Mouse (Mus musculus) lung, adult 2 months (tissue): ENCODE measurements around the gene 1600012H06Rik.
"Not testable (repeated sequence)": the region's sequence is repeated elsewhere in the genome, so short reads cannot be mapped to it uniquely, and the experiment has no call there.

Experiments used
- CTCF ChIP-seq: fragments of 200-500 bp; IDR thresholded peaks from 2 replicates; pipeline ENCODE4 v1.5.1; 2011; ENCODE audit warnings: mild to moderate bottlenecking, low read length, control low read depth; ENCODE audit not compliant: insufficient read depth
- POLR2A ChIP-seq: fragments of 200-500 bp; IDR thresholded peaks from 2 replicates; pipeline ENCODE4 v1.6.1; 2011; ENCODE audit warnings: low read depth, mild to moderate bottlenecking, control low read depth, low read length, borderline replicate concordance; ENCODE audit errors: extremely low read depth

DNA sequence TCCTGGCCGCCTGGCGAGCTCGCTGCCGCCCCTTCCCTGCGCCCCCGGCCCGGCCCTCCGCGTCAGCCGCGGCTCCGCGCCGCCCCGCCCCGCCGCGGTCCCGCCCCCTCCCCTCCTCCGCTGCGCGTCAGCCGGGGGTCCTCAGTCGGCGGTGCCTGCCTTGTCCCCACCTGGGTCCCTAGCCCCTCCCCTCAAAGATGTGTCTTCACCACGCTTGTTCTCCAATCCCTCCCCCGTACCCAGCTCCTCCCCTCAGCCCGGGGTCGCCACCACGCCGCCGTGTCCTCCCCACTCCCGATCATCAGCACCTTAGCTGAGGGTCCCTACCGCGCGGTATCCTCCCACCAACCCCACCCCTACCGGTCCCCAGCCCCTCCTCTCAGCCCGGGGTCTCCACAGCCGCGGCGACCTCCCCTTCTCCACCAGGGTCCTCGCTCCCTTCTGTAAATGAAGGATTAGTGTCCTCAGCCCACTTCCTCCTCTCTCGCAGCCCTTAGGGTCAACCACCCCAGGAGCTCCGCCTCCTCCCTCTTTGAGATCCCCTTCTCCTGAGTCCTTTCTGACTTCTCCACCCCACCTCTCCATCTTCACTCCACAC is 18.7 kb downstream of the 1600012H06Rik start:
- TF ChIP-seq POLR2A, CTCF: not testable (repeated sequence)
